Mouse (Mus musculus): Measurements from ENCODE around the gene Tmtc4.

DNA sequence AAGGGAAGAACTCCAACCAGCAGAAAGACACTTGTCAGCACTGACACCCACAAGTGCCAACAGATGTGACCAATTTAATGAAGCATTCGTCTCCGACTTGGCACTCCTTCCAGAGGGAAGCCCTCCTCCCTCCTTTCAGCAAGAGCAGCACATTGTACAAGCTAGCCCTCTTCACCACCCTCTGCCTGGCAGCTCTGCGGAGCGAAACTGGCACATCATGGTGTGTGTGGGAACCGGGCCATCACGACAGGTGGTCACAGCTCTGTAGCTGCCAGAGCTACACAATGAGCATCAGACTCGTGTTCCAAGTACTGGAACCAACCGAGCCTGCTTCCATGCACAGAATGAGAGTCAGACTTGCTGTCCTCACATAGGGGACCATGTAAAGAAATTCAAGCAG lies 25.9 kb downstream of the Tmtc4 start:
- TF ChIP-seq CTCF (IDR thresholded peaks at IDR 0.05; ENCODE audit: control insufficient read depth, insufficient read depth, insufficient read length) (no peak), MAX (IDR thresholded peaks at IDR 0.05) (no peak), MYOD1 (IDR thresholded peaks at IDR 0.05; ENCODE audit: control insufficient read depth, insufficient read length, low read depth) (no peak)

All from C2C12 (cell line).